Mouse (Mus musculus): Measurements from ENCODE around the gene Gata1.
A peak's percentile ranks its signal among the peaks of the same experiment; 100 is the strongest.

DNA sequence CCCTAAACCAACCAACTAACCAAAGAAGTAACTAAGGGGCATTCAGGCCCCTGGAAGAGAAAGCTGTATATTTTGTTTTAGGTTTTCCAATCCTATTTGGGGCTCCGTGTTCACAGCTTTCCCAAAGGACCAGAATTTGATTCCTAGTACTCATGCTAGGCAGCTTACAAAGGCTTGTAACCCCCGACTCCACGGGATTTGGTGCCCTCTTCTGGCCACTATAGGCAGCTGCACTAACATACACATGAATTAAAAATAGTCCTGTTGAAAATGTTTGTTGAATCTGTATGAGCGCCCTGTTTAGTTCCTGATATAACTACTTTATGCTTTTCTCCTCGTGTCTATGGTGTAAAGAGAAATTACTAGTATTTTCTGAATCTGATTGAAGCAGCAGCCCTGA lies 39.3 kb upstream of the Gata1 start:
- TF ChIP-seq POLR2A (IDR thresholded peaks at IDR 0.05; ENCODE audit: low read depth, low read length) = no peak
- TF ChIP-seq CTCF (IDR thresholded peaks at IDR 0.05; ENCODE audit: extremely low read depth, insufficient read depth, insufficient read length, insufficient replicate concordance) = peak; percentile 40; the same call in 1 of the 2 replicates

Data from spleen, adult 2 months (tissue).